In genomic region chr8:64369973-64370372, GRCm38 (mm10) we compare ENCODE assay signal across 10 mouse cellular contexts.
A peak's percentile ranks its signal among the peaks of the same experiment; 100 is the strongest.
DNase-seq lines count a peak whose midpoint lies in the region; ATAC-seq and TF ChIP-seq lines count a peak whose summit lies in the region.
"Had no signal": no experiment of that assay in that cellular context is flagged by ENCODE, and none has a peak within 500 bp of the region (broad histone marks: within the 10 kb centered on the region; RNA-seq: fewer than 3 reads in every experiment).

No protein-coding gene starts in this region.

- peak overlapping the region; percentile 50 for H3K4me2 ChIP-seq in heart, embryonic 13.5 days
- 0 out of 2 replicates have a peak overlapping the region, but pooled peaks have one; percentile 14 for H3K4me2 ChIP-seq in lung, embryonic 16.5 days (ENCODE audit: low read depth, low read length)
- H3K4me2 ChIP-seq in lung, postnatal 0 days (replicated peaks; ENCODE audit: low read depth, low read length), result no peak overlapping the region
- H3K4me2 ChIP-seq in liver, embryonic 13.5 days, result no peak overlapping the region
- H3K4me2 ChIP-seq: embryonic facial prominence, embryonic 13.5 days had no signal

- DNase-seq in heart, postnatal 10 days, result no peak
- no peak for DNase-seq in lung, postnatal 0 days (ENCODE audit: low spot score)
- DNase-seq in embryo, embryonic 9.5 days (ENCODE audit: extremely low spot score), result peak; percentile 15
- no peak for DNase-seq in liver, embryonic 13.5 days
- DNase-seq in cerebellum, adult 9-10 months, result no peak
- no peak for DNase-seq in spleen, postnatal 4 days (ENCODE audit: low spot score in 2 of 2)
- DNase-seq: lung, postnatal 10 days had no signal

- no peak for TF ChIP-seq EP300 in lung, postnatal 0 days (IDR thresholded peaks at IDR 0.05)

- TF ChIP-seq CTCF in lung, postnatal 0 days (IDR thresholded peaks at IDR 0.05), result no peak

- intact Hi-C loops in heart, postnatal 10 days (cut with DNase I), result no loop called here

- WGBS in heart, embryonic 13.5 days, result 4% methylated on average over 6 of the region's 6 CpGs
- WGBS in lung, embryonic 16.5 days, result 10% methylated on average over 6 of the region's 6 CpGs
- WGBS in lung, postnatal 0 days, result 8% methylated on average over 6 of the region's 6 CpGs
- WGBS in liver, embryonic 13.5 days (ENCODE audit: insufficient replicate concordance), result under 1% methylated on average over 5 of the region's 6 CpGs

- no peaks in the 10 kb centered on the region for H3K9me3 ChIP-seq in heart, embryonic 13.5 days
- H3K9me3 ChIP-seq in lung, embryonic 16.5 days (ENCODE audit: control insufficient read depth, low read length), result no peaks in the 10 kb centered on the region
- no peaks in the 10 kb centered on the region for H3K9me3 ChIP-seq in lung, postnatal 0 days (ENCODE audit: low read length)
- H3K9me3 ChIP-seq in liver, embryonic 13.5 days (replicated peaks), result no peaks in the 10 kb centered on the region
- H3K9me3 ChIP-seq: embryonic facial prominence, embryonic 13.5 days had no signal

- H3K36me3 ChIP-seq in heart, embryonic 13.5 days, result no peaks in the 10 kb centered on the region
- no peaks in the 10 kb centered on the region for H3K36me3 ChIP-seq in lung, embryonic 16.5 days (ENCODE audit: control insufficient read depth, insufficient read depth, low read length)
- H3K36me3 ChIP-seq in lung, postnatal 0 days (ENCODE audit: insufficient read depth, low read length), result no peaks in the 10 kb centered on the region
- H3K36me3 ChIP-seq in liver, embryonic 13.5 days, result no peaks in the 10 kb centered on the region
- H3K36me3 ChIP-seq: embryonic facial prominence, embryonic 13.5 days had no signal

- H3K27ac ChIP-seq in heart, embryonic 13.5 days (replicated peaks), result peak overlapping the region; percentile 33
- H3K27ac ChIP-seq in lung, embryonic 16.5 days (ENCODE audit: low read length), result no peak overlapping the region
- no peak overlapping the region for H3K27ac ChIP-seq in lung, postnatal 0 days (ENCODE audit: low read length)
- H3K27ac ChIP-seq in liver, embryonic 13.5 days, result no peak overlapping the region
- H3K27ac ChIP-seq: embryonic facial prominence, embryonic 13.5 days had no signal

- H3K4me3 ChIP-seq in heart, embryonic 13.5 days, result no peak overlapping the region
- no peak overlapping the region for H3K4me3 ChIP-seq in lung, embryonic 16.5 days (ENCODE audit: low read length)
- no peak overlapping the region for H3K4me3 ChIP-seq in lung, postnatal 0 days (ENCODE audit: low read depth, low read length)
- H3K4me3 ChIP-seq in liver, embryonic 13.5 days (replicated peaks), result no peak overlapping the region
- H3K4me3 ChIP-seq: embryonic facial prominence, embryonic 13.5 days had no signal

- peaks cover 15% of the 10 kb centered on the region for H3K4me1 ChIP-seq in heart, embryonic 13.5 days
- peaks cover 6% of the 10 kb centered on the region; the same call in 1 of the 2 replicates for H3K4me1 ChIP-seq in lung, embryonic 16.5 days (replicated peaks; ENCODE audit: control insufficient read depth, insufficient read depth, low read length)
- no peaks in the 10 kb centered on the region for H3K4me1 ChIP-seq in lung, postnatal 0 days (ENCODE audit: insufficient read depth, low read depth, low read length)
- no peaks in the 10 kb centered on the region for H3K4me1 ChIP-seq in liver, embryonic 13.5 days (replicated peaks)

- H3K9ac ChIP-seq in heart, embryonic 13.5 days, result no peak overlapping the region
- H3K9ac ChIP-seq in lung, embryonic 16.5 days (ENCODE audit: low read length), result no peak overlapping the region
- H3K9ac ChIP-seq in lung, postnatal 0 days (replicated peaks; ENCODE audit: low read depth), result no peak overlapping the region
- no peak overlapping the region for H3K9ac ChIP-seq in liver, embryonic 13.5 days
- H3K9ac ChIP-seq: embryonic facial prominence, embryonic 13.5 days had no signal

- ATAC-seq in heart, embryonic 13.5 days (ENCODE audit: extremely low read depth, insufficient number of reproducible peaks, low FRiP score, low TSS enrichment), result 0 out of 2 replicates have a peak, but pooled peaks have one; percentile 14
- ATAC-seq in lung, embryonic 16.5 days (ENCODE audit: low read depth), result peak; percentile 64
- no peak for ATAC-seq in lung, postnatal 0 days
- 0 out of 2 replicates have a peak, but pooled peaks have one; percentile 26 for ATAC-seq in liver, embryonic 13.5 days (ENCODE audit: low read depth)

- no peaks in the 10 kb centered on the region for H3K27me3 ChIP-seq in heart, embryonic 13.5 days (replicated peaks)
- H3K27me3 ChIP-seq in lung, embryonic 16.5 days (ENCODE audit: control insufficient read depth, insufficient read depth, low read depth, low read length), result peaks cover 2% of the 10 kb centered on the region; the same call in 1 of the 2 replicates
- no peaks in the 10 kb centered on the region for H3K27me3 ChIP-seq in lung, postnatal 0 days (replicated peaks; ENCODE audit: insufficient read depth, low read length)
- H3K27me3 ChIP-seq in liver, embryonic 13.5 days, result no peaks in the 10 kb centered on the region

Comparison
In these comparisons a context has a peak if more than half of its experiments do, and no peak if none do; other contexts are left out.
1. H3K4me2 ChIP-seq: peak in heart, embryonic 13.5 days (single experiment) and lung, embryonic 16.5 days (single experiment); none in lung, postnatal 0 days (single experiment) and liver, embryonic 13.5 days (single experiment).